Mouse (Mus musculus) left cerebral cortex, adult 9 months (tissue): ENCODE data around the gene Ramp2.
A peak's percentile ranks its signal among the peaks of the same experiment; 100 is the strongest.

Experiments used
- DNase-seq, 2 experiments: peaks; one replicate each; pipeline ENCODE4 v3.0.0; 2022; ENCODE audit warnings: low spot score in 2 of 2

The Ramp2 gene

GRCm38 (mm10) chr11:101245855-101246701 lies at the start of gene Ramp2:
Ramp2 (plus strand) TSS chr11:101246028.
- DNase-seq = no peak

GRCm38 (mm10) chr11:101196175-101196574 lies 49.7 kb upstream of the Ramp2 start:
- DNase-seq = no peak

GRCm38 (mm10) chr11:101199555-101199954 lies 46.3 kb upstream of the Ramp2 start:
- no peak for DNase-seq

GRCm38 (mm10) chr11:101200986-101201385 lies 44.8 kb upstream of the Ramp2 start:
- peak in 1 of 2 experiments; percentile 69 for DNase-seq

GRCm38 (mm10) chr11:101211970-101212369 lies 33.9 kb upstream of the Ramp2 start:
- peak in 1 of 2 experiments; percentile 47 for DNase-seq

GRCm38 (mm10) chr11:101216936-101217335 lies 28.9 kb upstream of the Ramp2 start:
- no peak for DNase-seq

GRCm38 (mm10) chr11:101218436-101219055 lies 27.3 kb upstream of the Ramp2 start:
- DNase-seq = no peak

GRCm38 (mm10) chr11:101220853-101221252 lies 25.0 kb upstream of the Ramp2 start:
- no peak for DNase-seq

GRCm38 (mm10) chr11:101221306-101221986 lies 24.4 kb upstream of the Ramp2 start:
- no peak for DNase-seq

- DNase-seq = no peak
Observed at GRCm38 (mm10) chr11:101224337-101224736, 21.5 kb upstream of the Ramp2 start.

GRCm38 (mm10) chr11:101225331-101226064 lies 20.3 kb upstream of the Ramp2 start:
- no peak for DNase-seq

- peak; percentile 56 to 92 for DNase-seq
Observed at GRCm38 (mm10) chr11:101226065-101226701, 19.6 kb upstream of the Ramp2 start, which contains the start of gene Ezh1. Ezh1 (minus strand) TSS chr11:101226463.

- DNase-seq = no peak
Observed at GRCm38 (mm10) chr11:101229361-101229900, 16.4 kb upstream of the Ramp2 start.

GRCm38 (mm10) chr11:101230061-101230511 lies 15.7 kb upstream of the Ramp2 start:
- no peak for DNase-seq

GRCm38 (mm10) chr11:101230526-101230925 lies 15.3 kb upstream of the Ramp2 start:
- no peak for DNase-seq

GRCm38 (mm10) chr11:101230991-101231871 lies 14.6 kb upstream of the Ramp2 start:
- no peak for DNase-seq

- no peak for DNase-seq
Observed at GRCm38 (mm10) chr11:101232010-101232839, 13.6 kb upstream of the Ramp2 start.

- no peak for DNase-seq
Observed at GRCm38 (mm10) chr11:101233240-101233639, 12.6 kb upstream of the Ramp2 start.

- no peak for DNase-seq
Observed at GRCm38 (mm10) chr11:101234124-101234523, 11.7 kb upstream of the Ramp2 start.
